Mouse (Mus musculus) testis, adult 2 months (tissue): ENCODE results near the gene Rab6a. TPM values are rescaled to one million over a fixed set of nuclear protein-coding genes. Genes with fewer than 3 reads are reported as not detected.

Source experiments
- H3K27ac ChIP-seq: fragments of 200-500 bp; 2 replicates; pipeline ENCODE4 v1.5.1; 2012; ENCODE audit warnings: low read depth, low read length; ENCODE audit not compliant: control insufficient read depth, insufficient read depth
- H3K27me3 ChIP-seq: fragments of 200-500 bp; 2 replicates; pipeline ENCODE4 v1.6.1; 2012; ENCODE audit warnings: mild to moderate bottlenecking, low read length, moderate library complexity; ENCODE audit not compliant: control insufficient read depth, insufficient read depth
- H3K36me3 ChIP-seq: fragments of 200-500 bp; 2 replicates; pipeline ENCODE4 v1.6.1; 2012; ENCODE audit warnings: mild to moderate bottlenecking, low read length; ENCODE audit not compliant: control insufficient read depth, insufficient read depth
- H3K4me1 ChIP-seq: fragments of 200-500 bp; 2 replicates; pipeline ENCODE4 v1.6.1; 2012; ENCODE audit warnings: low read length; ENCODE audit not compliant: control insufficient read depth, insufficient read depth
- H3K4me3 ChIP-seq: fragments of 200-500 bp; 2 replicates; pipeline ENCODE4 v1.5.1; 2012; ENCODE audit warnings: low read depth, mild to moderate bottlenecking, low read length, moderate library complexity, mixed read lengths; ENCODE audit not compliant: control insufficient read depth
- CTCF ChIP-seq: fragments of 200-500 bp; IDR thresholded peaks from 2 replicates; pipeline ENCODE4 v1.5.1; 2012; ENCODE audit warnings: low read depth, mild to moderate bottlenecking, inconsistent platforms, low read length, moderate library complexity; ENCODE audit not compliant: control insufficient read depth, insufficient read depth, insufficient replicate concordance
- POLR2A ChIP-seq: fragments of 200-500 bp; IDR thresholded peaks from 2 replicates; pipeline ENCODE4 v1.6.1; 2012; ENCODE audit warnings: low read depth, mild to moderate bottlenecking, inconsistent platforms, low read length, moderate library complexity; ENCODE audit not compliant: control insufficient read depth
- polyA plus RNA-seq: library from polyadenylated mRNA; depleted of rRNA; stranded (reverse); fragments of >200 nt; gene quantifications from 2 replicates; pipeline ENCODE4 v1.2.3, GENCODE M21; 2012

Gene Rab6a
- polyA plus RNA-seq, 1 experiment: 17.2 TPM

- H3K4me1 ChIP-seq: peaks cover 3% of the 10 kb centered on the region
- H3K4me3 ChIP-seq: no peak overlapping the region
- no peaks in the 10 kb centered on the region for H3K36me3 ChIP-seq
- no peak overlapping the region for H3K27ac ChIP-seq
- no peaks in the 10 kb centered on the region for H3K27me3 ChIP-seq
- no peak for TF ChIP-seq CTCF
- TF ChIP-seq POLR2A: no peak
Measured at GRCm38 (mm10) chr7:100674941-100675340, 67.7 kb downstream of the Rab6a start.

GRCm38 (mm10) chr7:100678052-100678451 is 70.8 kb downstream of the Rab6a start:
- Histone ChIP-seq H3K27ac (no peak overlapping the region), H3K27me3 (no peaks in the 10 kb centered on the region), H3K4me3 (no peak overlapping the region), H3K4me1 (peaks cover 3% of the 10 kb centered on the region), H3K36me3 (no peaks in the 10 kb centered on the region)
- TF ChIP-seq POLR2A (no peak), CTCF (no peak)

DNA sequence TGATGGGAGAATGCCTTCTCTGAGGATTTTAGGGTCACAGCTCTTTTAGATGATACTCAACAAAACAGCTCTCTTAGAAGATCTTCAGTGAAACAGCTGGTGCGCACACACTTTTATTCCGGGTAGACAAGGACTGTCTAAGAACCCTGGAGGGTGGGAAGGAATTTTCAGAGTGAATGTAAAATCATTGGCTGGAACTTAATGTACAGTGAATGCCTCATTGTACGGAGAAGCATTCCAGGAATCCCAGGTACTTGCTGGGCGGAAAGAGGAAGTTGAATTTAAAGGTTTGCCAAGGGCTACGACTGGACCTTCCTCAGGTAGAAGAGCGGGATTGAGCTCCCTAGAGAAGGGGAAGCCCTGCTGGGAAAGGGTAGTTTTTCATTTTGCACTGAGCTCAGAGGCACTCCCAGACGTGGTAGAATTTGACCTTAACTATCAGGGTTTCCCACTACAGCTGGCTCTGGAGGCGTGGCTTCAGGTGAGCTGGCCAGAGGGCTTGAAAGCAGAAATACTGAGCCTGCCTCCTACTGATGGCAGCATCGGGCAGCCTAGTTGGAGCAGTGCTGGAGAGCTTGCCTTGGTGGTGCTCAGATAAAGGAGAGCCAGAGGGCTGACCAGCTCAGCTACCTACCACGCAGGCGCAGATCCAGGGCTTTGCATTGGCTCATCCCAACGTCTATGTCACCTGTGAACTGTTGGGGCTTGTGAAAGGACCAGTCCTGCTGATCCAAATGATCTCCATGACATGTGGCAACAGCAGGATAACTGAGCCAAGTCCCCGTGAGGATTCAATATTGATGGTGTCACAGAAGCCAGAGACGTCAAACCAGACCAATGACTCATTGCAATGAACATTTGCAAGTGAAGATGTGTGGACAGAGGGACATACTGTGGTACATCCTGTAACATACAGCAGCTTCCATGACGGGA is 72.0 kb downstream of the Rab6a start:
- Histone ChIP-seq H3K4me3 (no peak overlapping the region), H3K27ac (no peak overlapping the region), H3K27me3 (no peaks in the 10 kb centered on the region), H3K36me3 (no peaks in the 10 kb centered on the region), H3K4me1 (no peaks in the 10 kb centered on the region)
- TF ChIP-seq CTCF: no peak
- no peak for TF ChIP-seq POLR2A

GRCm38 (mm10) chr7:100681132-100681531 is 73.9 kb downstream of the Rab6a start:
- Histone ChIP-seq H3K4me1 (no peaks in the 10 kb centered on the region), H3K4me3 (no peak overlapping the region), H3K27ac (no peak overlapping the region), H3K27me3 (no peaks in the 10 kb centered on the region), H3K36me3 (no peaks in the 10 kb centered on the region)
- no peak for TF ChIP-seq POLR2A
- no peak for TF ChIP-seq CTCF

- Histone ChIP-seq H3K27me3 (no peaks in the 10 kb centered on the region), H3K27ac (no peak overlapping the region), H3K4me3 (no peak overlapping the region), H3K36me3 (no peaks in the 10 kb centered on the region), H3K4me1 (no peaks in the 10 kb centered on the region)
- no peak for TF ChIP-seq POLR2A
- TF ChIP-seq CTCF: no peak
Measured at GRCm38 (mm10) chr7:100683241-100683640, 76.0 kb downstream of the Rab6a start.

DNA sequence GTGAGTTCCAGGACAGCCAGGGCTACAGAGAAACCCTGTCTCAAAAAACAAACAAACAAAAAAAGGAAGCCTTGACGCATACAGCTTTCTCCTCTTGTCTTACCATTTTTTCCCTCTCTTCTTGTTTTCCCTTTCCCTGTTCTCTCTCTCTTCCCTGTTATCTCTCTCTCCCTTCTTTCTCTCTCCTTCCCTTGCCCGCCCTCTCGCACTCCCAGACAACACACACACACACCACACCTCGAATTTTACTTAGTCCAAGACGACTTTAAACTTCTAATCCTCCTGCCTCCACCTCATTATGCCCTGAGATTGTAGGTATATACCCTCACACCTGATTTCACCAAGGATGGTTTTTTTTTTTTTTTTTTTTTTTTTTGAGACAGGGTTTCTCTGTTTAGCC is 76.9 kb downstream of the Rab6a start:
- Histone ChIP-seq H3K27me3 (no peaks in the 10 kb centered on the region), H3K27ac (no peak overlapping the region), H3K36me3 (no peaks in the 10 kb centered on the region), H3K4me1 (no peaks in the 10 kb centered on the region), H3K4me3 (no peak overlapping the region)
- no peak for TF ChIP-seq CTCF
- TF ChIP-seq POLR2A: no peak

DNA sequence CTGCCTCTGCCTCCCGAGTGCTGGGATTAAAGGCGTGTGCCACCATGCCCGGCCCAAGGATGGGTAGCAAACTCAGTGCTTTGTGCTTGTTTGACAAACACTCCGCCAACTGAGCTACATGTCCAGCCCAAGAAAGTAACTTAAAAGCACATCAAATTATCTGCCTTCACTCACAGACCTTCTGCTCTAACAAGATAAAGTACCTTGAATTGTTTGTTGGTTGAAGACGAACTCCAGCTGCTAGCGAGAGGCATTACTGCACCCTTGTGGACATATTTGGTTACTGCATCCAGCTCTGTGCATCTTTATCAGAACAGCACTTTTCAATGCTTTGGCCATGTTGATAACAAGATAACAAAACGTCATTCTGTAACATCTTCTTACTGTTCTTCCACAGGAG is 77.3 kb downstream of the Rab6a start:
- Histone ChIP-seq H3K27ac (no peak overlapping the region), H3K4me3 (no peak overlapping the region), H3K4me1 (no peaks in the 10 kb centered on the region), H3K27me3 (no peaks in the 10 kb centered on the region), H3K36me3 (no peaks in the 10 kb centered on the region)
- peak; percentile 51; the same call in 1 of the 2 replicates for TF ChIP-seq CTCF
- no peak for TF ChIP-seq POLR2A
